Mouse (Mus musculus) ovary, postnatal 10 days (tissue): ENCODE results near the gene Slc39a3.
"Not testable (repeated sequence)": the region's sequence is repeated elsewhere in the genome, so short reads cannot be mapped to it uniquely, and the experiment has no call there.

ENCODE experiments used
- DNase-seq: peaks from one replicate; pipeline ENCODE4 v3.0.0; 2022; ENCODE audit warnings: low spot score

The Slc39a3 gene

GRCm38 (mm10) chr10:81006005-81006677, 31.1 kb downstream of the Slc39a3 start:
- no peak for DNase-seq

GRCm38 (mm10) chr10:81001161-81001560, 36.1 kb downstream of the Slc39a3 start:
- DNase-seq = no peak

GRCm38 (mm10) chr10:81000197-81001062, 36.8 kb downstream of the Slc39a3 start:
- DNase-seq = no peak

- DNase-seq = peak; percentile 73
These were observed 37.6 kb downstream of the Slc39a3 start for GRCm38 (mm10) chr10:80999362-81000196.

- no peak for DNase-seq
These were observed 38.4 kb downstream of the Slc39a3 start for GRCm38 (mm10) chr10:80998778-80999177.

- no peak for DNase-seq
These were observed 39.2 kb downstream of the Slc39a3 start for GRCm38 (mm10) chr10:80998021-80998420.

- no peak for DNase-seq
These were observed 39.9 kb downstream of the Slc39a3 start for GRCm38 (mm10) chr10:80997332-80997731.

GRCm38 (mm10) chr10:80996501-80996900, 40.7 kb downstream of the Slc39a3 start:
- no peak for DNase-seq

- DNase-seq = peak; percentile 72
These were observed 42.1 kb downstream of the Slc39a3 start for GRCm38 (mm10) chr10:80995091-80995632.

- DNase-seq = no peak
These were observed 42.6 kb downstream of the Slc39a3 start for GRCm38 (mm10) chr10:80994621-80995020.

GRCm38 (mm10) chr10:80993276-80993675, 44.0 kb downstream of the Slc39a3 start:
- no peak for DNase-seq

GRCm38 (mm10) chr10:80991945-80992344, 45.3 kb downstream of the Slc39a3 start:
- DNase-seq = no peak

- DNase-seq = no peak
These were observed 46.2 kb downstream of the Slc39a3 start for GRCm38 (mm10) chr10:80991007-80991406.

GRCm38 (mm10) chr10:80990406-80990805, 46.8 kb downstream of the Slc39a3 start:
- no peak for DNase-seq

- DNase-seq = not testable (repeated sequence)
These were observed 47.4 kb downstream of the Slc39a3 start for GRCm38 (mm10) chr10:80989854-80990253.

GRCm38 (mm10) chr10:80989446-80989845, 47.8 kb downstream of the Slc39a3 start:
- no peak for DNase-seq

GRCm38 (mm10) chr10:80987709-80988441, 49.4 kb downstream of the Slc39a3 start:
- DNase-seq = peak; percentile 76

GRCm38 (mm10) chr10:80986754-80987153, 50.5 kb downstream of the Slc39a3 start:
- no peak for DNase-seq

- no peak for DNase-seq
These were observed 51.1 kb downstream of the Slc39a3 start for GRCm38 (mm10) chr10:80985970-80986701.

GRCm38 (mm10) chr10:80985241-80985969, 51.8 kb downstream of the Slc39a3 start:
- DNase-seq = no peak
